Mouse (Mus musculus) gastrocnemius, postnatal 36 days (tissue): ENCODE results near the gene Tmem164. TPM values are rescaled to one million over a fixed set of nuclear protein-coding genes. Genes with fewer than 3 reads are reported as not detected.

Source experiments
- DNase-seq, 2 experiments: peaks; one replicate each; pipeline ENCODE4 v3.0.0; 2022
- intact Hi-C: fragments of 180-260 bp; cut with DNase I; formaldehyde crosslinking; loops from one replicate; pipeline ENCODE4 v1.15.1; 2025
- total RNA-seq, 2 experiments: library from RNA; stranded (reverse); gene quantifications; 2 replicates each; pipeline ENCODE4 v1.2.3; 2021

The Tmem164 gene
- total RNA-seq, 2 experiments from 2014 or later, result 2.4 to 2.6 TPM

GRCm38 (mm10) chrX:142821846-142822245, 140.6 kb downstream of the Tmem164 start:
- no peak for DNase-seq
- intact Hi-C loops, result loop anchor here (2.0 to 10.0 kb wide), 3 partner anchors 143 to 625 kb away; partner anchors contain the start of gene Ammecr1

- no peak for DNase-seq
Measured at GRCm38 (mm10) chrX:142825309-142825708, 144.1 kb downstream of the Tmem164 start.

DNA sequence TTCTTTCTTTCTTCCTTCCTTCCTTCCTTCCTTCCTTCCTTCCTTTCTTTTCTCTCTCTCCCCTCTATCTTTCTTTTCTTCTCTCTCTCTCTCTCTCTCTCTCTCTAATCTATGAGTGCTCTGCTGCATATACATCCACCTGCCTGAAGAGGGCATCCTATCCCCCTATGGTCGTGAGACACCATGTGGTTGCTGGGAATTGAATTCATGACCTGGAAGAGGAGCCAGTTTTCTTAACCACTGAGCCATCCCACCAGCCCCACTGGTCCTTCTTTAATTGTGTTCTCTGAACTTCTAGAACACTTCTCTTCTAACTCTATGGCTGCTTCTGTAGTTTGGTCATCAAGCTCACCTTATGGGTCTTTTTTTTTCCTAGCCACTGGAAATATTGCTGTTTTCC, 146.4 kb downstream of the Tmem164 start:
- DNase-seq, result no peak
- intact Hi-C loops, result loop anchor here (10.0 kb wide), 1 partner anchor 137 kb away; the partner anchor contains the start of gene Ammecr1

More at GRCm38 (mm10) chrX:142825309-142825708, 144.1 kb downstream of the Tmem164 start:
- intact Hi-C loops, result loop anchor here (10.0 kb wide), 1 partner anchor 139 kb away; the partner anchor contains the start of gene Ammecr1

- no peak for DNase-seq
- intact Hi-C loops, result loop anchor here (10.0 kb wide), 1 partner anchor 136 kb away; the partner anchor contains the start of gene Ammecr1
Measured at GRCm38 (mm10) chrX:142828184-142828908, 147.1 kb downstream of the Tmem164 start.

- DNase-seq, result no peak
- intact Hi-C loops, result loop anchor here (10.0 kb wide), 1 partner anchor 136 kb away; the partner anchor contains the start of gene Ammecr1
Measured at GRCm38 (mm10) chrX:142829267-142829666, 148.1 kb downstream of the Tmem164 start.

DNA sequence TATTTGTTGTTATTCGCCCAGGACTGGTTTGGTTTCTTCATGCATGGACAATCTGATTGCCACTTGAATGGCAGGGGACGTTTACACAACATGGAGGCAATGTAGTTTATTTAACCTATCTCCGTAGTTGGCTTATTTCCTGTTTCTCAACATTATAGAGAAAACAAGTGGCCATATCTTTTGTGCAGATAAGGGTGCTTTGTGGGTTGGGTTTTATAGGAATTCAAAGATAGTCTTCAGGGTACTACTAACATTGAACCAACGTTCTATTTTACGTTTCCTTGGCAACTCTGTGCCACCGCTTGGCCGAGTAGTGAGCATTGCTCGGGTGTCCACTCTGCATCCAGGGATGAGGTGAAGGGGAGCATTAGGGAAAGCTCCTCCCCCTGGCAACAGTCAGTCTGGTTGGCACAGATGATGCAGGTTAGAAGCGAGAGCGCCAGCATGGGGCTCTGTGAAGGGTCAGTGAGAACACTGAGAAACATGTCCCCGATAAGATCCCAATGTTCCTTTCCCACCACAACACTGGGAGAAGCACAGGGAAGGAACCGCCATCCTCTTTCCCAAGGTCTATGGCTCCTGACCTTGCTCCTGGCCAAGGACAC, 148.8 kb downstream of the Tmem164 start:
- DNase-seq, result no peak
- intact Hi-C loops, result loop anchor here (10.0 kb wide), 1 partner anchor 135 kb away; the partner anchor contains the start of gene Ammecr1

DNA sequence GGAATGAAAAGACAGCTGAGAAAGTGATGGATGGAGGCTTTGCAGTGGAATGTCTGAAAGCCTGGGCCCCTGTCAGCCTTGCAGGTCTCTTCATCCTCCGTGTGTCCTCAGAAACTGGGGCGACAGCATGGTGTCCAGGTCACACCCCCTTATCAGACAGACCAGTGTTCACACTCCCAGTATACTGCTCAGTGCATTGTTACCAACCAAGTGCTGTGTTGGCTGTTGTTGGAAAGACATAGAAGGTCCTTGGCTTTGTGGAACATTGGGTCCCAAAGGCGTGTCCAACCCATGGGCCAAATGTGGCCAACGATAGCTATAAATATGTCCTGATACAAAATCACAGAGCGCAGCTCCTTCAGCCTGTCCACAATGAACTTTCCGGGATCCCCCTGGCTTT, 149.4 kb downstream of the Tmem164 start:
- no peak for DNase-seq
- intact Hi-C loops, result no loop called here

DNA sequence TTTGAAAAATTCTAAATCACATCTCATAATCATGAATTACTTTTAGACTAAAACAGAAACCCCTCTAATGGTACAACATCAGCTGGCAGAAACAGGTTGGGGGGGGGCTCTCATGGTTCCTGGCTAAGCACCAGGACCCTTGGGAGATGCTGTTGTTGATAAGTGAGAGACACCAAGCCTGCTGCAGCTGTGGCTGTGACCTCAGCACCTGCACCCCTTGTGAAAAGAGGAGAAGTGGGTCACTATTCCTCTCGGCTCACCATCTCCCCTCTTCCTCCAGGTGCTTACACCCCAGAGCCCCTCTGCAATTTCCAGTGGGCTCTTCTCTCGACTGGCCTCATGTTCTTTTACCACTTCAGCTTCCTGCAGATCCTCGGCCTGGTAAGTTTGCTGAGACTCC, 151.0 kb downstream of the Tmem164 start:
- intact Hi-C loops, result no loop called here
- no peak for DNase-seq

- no peak for DNase-seq
- intact Hi-C loops, result no loop called here
Measured at GRCm38 (mm10) chrX:142833164-142833796, 152.1 kb downstream of the Tmem164 start.

DNA sequence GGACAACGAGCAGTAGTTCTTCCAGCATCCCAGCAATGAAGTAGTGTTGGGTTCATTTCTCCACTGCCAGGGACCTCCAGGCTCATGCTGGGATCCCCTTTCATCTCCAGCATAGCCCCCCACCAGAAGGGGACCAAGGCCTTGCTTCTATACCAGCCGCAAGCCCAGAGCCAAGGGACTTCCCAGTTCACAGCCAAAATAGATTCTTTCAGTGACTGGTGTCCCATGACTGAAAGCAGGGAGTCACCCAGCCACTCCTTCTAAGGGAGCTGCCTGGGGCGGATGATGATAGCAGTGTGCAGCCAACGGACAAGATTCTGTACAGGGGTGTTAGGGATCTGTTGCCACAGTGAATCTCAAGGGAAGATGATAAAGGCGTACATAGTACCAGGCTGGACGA, 153.6 kb downstream of the Tmem164 start:
- intact Hi-C loops, result no loop called here
- no peak for DNase-seq

DNA sequence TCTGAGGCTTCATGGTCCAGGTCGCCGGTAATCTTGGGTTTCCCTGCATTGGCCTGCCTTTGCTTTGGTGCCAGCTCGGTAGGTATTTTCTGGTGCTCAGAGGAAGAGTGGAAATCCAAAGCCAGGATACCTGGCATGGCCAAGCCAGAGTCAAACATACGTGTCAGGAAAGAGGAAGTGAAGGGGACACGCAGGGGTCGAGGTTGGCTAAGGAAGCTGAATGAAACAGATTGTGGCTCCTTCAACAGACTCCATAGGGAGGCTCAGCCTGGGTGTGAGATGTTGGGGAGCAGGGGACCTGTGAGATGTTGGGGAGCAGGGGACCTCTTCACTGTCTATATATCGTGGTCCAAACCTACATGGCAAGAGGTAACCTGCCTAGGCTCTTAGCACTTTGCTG, 155.2 kb downstream of the Tmem164 start:
- intact Hi-C loops, result no loop called here
- no peak for DNase-seq

DNA sequence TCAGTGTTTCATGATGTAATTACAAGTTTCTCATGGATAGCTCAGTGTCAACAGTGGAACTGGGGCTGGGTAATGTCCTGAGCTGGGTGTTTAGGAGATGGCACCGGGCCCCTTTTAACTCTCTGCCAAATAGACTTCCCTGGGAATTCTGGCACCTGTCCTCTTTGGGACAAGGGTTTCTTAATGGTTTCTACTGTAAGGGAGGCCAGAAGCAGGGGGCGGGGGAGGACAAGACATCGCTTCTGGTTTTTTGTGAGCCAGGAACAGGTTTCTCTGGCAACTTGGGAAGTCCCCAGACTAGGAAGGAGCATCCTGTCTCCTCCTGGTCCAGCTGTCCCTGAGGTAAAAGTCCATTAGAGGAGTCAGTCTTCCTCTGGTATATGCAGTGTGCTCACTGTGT, 156.1 kb downstream of the Tmem164 start:
- intact Hi-C loops, result no loop called here
- DNase-seq, result no peak

DNA sequence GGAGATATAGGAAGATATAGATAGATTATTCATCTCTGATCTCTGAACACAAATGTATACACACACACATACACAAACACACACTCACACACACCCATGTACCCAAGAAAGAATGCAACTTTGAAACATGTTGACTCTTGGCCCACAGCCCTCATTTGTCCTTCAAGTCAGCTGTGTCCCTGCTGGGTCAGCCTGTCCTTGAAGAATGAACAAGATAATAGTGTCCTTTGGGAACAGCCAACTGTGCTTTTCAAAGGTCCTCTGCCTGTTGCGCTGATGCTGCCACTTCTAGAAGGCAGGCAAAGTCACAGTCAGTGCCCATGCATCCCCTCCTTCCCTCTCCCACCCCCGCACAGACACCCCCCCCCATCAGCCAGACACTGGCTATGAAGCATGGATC, 157.6 kb downstream of the Tmem164 start:
- no peak for DNase-seq

DNA sequence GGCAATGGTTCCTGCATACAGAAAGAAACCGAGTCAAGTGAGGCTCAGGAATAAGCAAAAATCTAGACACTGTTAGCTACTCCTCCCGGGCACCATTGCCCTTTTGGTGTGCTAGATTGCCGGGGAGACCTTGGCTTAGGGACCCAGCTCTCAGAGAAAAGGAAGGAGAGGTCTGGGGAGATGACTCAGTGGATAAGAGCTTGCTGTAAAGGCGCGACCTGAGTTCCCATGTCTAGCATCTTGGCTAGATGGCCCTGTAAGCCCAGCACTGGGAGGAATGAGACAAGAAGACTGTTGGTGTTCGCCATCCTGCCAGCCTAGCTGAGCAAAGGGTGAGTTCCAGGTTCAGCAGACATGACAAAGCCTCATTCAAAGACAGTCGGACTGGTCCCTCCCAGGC, 158.2 kb downstream of the Tmem164 start:
- DNase-seq, result no peak
- intact Hi-C loops, result no loop called here

More for the DNA sequence above, 157.6 kb downstream of the Tmem164 start:
- intact Hi-C loops, result no loop called here

GRCm38 (mm10) chrX:142841916-142842315, 160.7 kb downstream of the Tmem164 start:
- DNase-seq, result no peak

GRCm38 (mm10) chrX:142846266-142846665, 165.1 kb downstream of the Tmem164 start:
- DNase-seq, result no peak
- intact Hi-C loops, result loop anchor here (5.0 kb wide), 2 partner anchors 51 to 191 kb away; no protein-coding TSS in a partner anchor

More at GRCm38 (mm10) chrX:142841916-142842315, 160.7 kb downstream of the Tmem164 start:
- intact Hi-C loops, result no loop called here

- DNase-seq, result no peak
- intact Hi-C loops, result loop anchor here (5.0 kb wide), 2 partner anchors 49 to 189 kb away; no protein-coding TSS in a partner anchor
Measured at GRCm38 (mm10) chrX:142848032-142848431, 166.8 kb downstream of the Tmem164 start.

GRCm38 (mm10) chrX:142869844-142870243, 188.6 kb downstream of the Tmem164 start:
- intact Hi-C loops, result no loop called here
- DNase-seq, result no peak

DNA sequence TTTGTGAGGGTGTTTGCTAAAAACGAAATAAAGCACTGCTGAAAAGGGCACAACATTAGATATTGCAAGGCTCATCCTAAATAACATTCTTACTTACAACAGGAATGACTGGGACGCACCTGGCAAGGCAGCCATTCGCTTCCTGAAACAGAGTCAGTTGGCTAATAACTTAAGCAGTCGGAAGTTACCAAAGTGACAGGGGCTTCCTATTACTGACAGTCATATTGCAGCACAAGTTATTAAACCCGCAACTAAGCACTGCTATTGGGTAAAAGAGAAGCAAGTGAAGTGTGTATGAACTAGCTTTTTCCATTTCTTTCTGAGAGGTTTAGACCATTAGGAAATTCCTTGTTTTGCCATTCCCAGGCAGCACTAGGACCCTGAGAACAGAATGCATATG, 201.0 kb downstream of the Tmem164 start:
- intact Hi-C loops, result no loop called here

GRCm38 (mm10) chrX:142883593-142883992, 202.4 kb downstream of the Tmem164 start:
- DNase-seq, result no peak
- intact Hi-C loops, result no loop called here

More for the DNA sequence above, 201.0 kb downstream of the Tmem164 start:
- DNase-seq, result no peak

- intact Hi-C loops, result no loop called here
- no peak for DNase-seq
Measured at GRCm38 (mm10) chrX:142885962-142886361, 204.8 kb downstream of the Tmem164 start.
